Mouse (Mus musculus) heart, embryonic 14.5 days (tissue): Measurements from ENCODE around the gene Gm17428. TPM values are rescaled to one million over a fixed set of nuclear protein-coding genes. Genes with fewer than 3 reads are reported as not detected.

Experiments
- ATAC-seq: fragments of 200-750 bp; cut with Nextera tagmentation; 2 replicates; pipeline ENCODE4 v1.8.0; 2017; ENCODE audit warnings: low read depth, moderate TSS enrichment; ENCODE audit not compliant: insufficient number of reproducible peaks, insufficient read depth, low FRiP score
- H3K27ac ChIP-seq, 2 experiments: fragments of 200-500 bp in 1 of 2; fragments of 300-500 bp in 1 of 2; sonication (generic) in 1 of 2; replicated peaks in 1 of 2; 2 replicates each; pipeline ENCODE4 v1.5.1; 2012 to 2014; ENCODE audit warnings: low read depth in 2 of 2, low read length in 2 of 2, control low read depth in 1 of 2, mild to moderate bottlenecking in 1 of 2, mixed read lengths in 1 of 2; ENCODE audit not compliant: control insufficient read depth in 1 of 2, insufficient read depth in 1 of 2
- H3K27me3 ChIP-seq: fragments of 300-500 bp; sonication (generic); 2 replicates; pipeline ENCODE4 v1.6.1; 2014; ENCODE audit warnings: mild to moderate bottlenecking, low read length, control low read depth; ENCODE audit not compliant: control insufficient read depth, insufficient read depth
- H3K36me3 ChIP-seq: fragments of 300-500 bp; sonication (generic); 2 replicates; pipeline ENCODE4 v1.6.1; 2014; ENCODE audit warnings: mild to moderate bottlenecking, control low read depth, low read length, mixed read lengths; ENCODE audit not compliant: control insufficient read depth, insufficient read depth
- H3K4me1 ChIP-seq, 2 experiments: fragments of 200-500 bp in 1 of 2; fragments of 300-500 bp in 1 of 2; sonication (generic) in 1 of 2; 2 replicates each; pipeline ENCODE4 v1.6.1; 2012 to 2014; ENCODE audit warnings: low read length in 2 of 2, control low read depth in 1 of 2, mixed read lengths in 1 of 2; ENCODE audit not compliant: control insufficient read depth in 2 of 2, insufficient read depth in 2 of 2
- H3K4me2 ChIP-seq: fragments of 300-500 bp; sonication (generic); 2 replicates; pipeline ENCODE4 v1.6.1; 2014; ENCODE audit warnings: mild to moderate bottlenecking, low read length
- H3K4me3 ChIP-seq, 2 experiments: fragments of 200-500 bp in 1 of 2; fragments of 300-500 bp in 1 of 2; sonication (generic) in 1 of 2; 2 replicates each; pipeline ENCODE4 v1.5.1; 2012 to 2014; ENCODE audit warnings: low read length in 2 of 2, mild to moderate bottlenecking in 2 of 2, control low read depth in 1 of 2, low read depth in 1 of 2, moderate library complexity in 1 of 2; ENCODE audit not compliant: control insufficient read depth in 1 of 2, insufficient read depth in 1 of 2
- H3K9ac ChIP-seq: fragments of 300-500 bp; sonication (generic); 2 replicates; pipeline ENCODE4 v1.6.1; 2014; ENCODE audit warnings: mild to moderate bottlenecking, low read length
- H3K9me3 ChIP-seq: fragments of 300-500 bp; sonication (generic); 2 replicates; pipeline ENCODE4 v1.6.1; 2016; ENCODE audit warnings: low read length, control low read depth; ENCODE audit not compliant: control insufficient read depth
- WGBS: fragments of 180-500 bp; shearing (Covaris S2); extraction: QIAGEN DNeasy Blood & Tissue Kit; methylation state at CpG from one replicate; pipeline ENCODE4 v1.1.7; 2014; 5-methylcytosine and 5-hydroxymethylcytosine counted together
- polyA plus RNA-seq: library from polyadenylated mRNA; unstranded; fragments of >200 nt; fragmentation: Nextera tagmentation; extraction: Ambion mirVana; gene quantifications from 2 replicates; pipeline ENCODE4 v1.2.1, GENCODE M21; 2014

Gm17428 gene
- not detected in 2 replicates for polyA plus RNA-seq

- Histone ChIP-seq H3K4me3 (no peak within 1 kb of the TSS), H3K9me3 (no peaks in the 10 kb centered on the region), H3K9ac (peak within 1 kb of the TSS; percentile 69), H3K27me3 (no peaks in the 10 kb centered on the region), H3K27ac (peak within 1 kb of the TSS; percentile 60 to 82), H3K4me2 (peak within 1 kb of the TSS; percentile 46; the same call in 1 of the 2 replicates), H3K36me3 (peaks cover 87% of the 10 kb centered on the region), H3K4me1 (peaks cover 5 to 10% of the 10 kb centered on the region in 2 experiments; a peak in 2 of 4 replicates)
- 41% methylated on average over 1 of the region's 1 CpGs for WGBS
- ATAC-seq, result no peak
These were observed at the start of gene Gm17428 for GRCm38 (mm10) chr14:54976633-54977032. Gene Gm17428 (plus strand): TSS chr14:54976933.

DNA sequence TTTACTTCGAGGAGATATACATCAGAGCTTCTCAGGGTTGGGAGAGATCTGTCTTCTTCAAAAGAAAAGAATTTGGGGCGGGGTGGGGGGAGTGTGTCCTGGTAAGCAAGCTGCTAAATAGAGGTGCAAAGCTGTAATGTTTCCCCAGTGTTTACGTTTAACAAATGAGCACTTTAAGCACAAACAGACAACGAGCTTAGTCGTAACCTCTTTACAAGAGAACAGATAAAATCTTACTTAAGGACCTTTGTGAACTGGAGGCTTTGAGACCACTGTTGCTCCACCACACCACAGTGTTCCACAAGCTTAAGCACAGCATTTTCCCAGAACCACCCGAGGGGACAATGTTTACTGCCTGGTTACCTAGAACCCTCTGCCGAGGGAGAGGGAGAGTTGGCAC lies 49.4 kb upstream of the Gm17428 start:
- no peaks in the 10 kb centered on the region for H3K36me3 ChIP-seq
- no peaks in the 10 kb centered on the region for H3K9me3 ChIP-seq
- H3K9ac ChIP-seq, result peak overlapping the region; percentile 89
- H3K4me3 ChIP-seq, result peak overlapping the region; percentile 49 to 61; a peak in 2 of 4 replicates
- peaks cover 24 to 35% of the 10 kb centered on the region in 2 experiments for H3K4me1 ChIP-seq
- peaks cover 7% of the 10 kb centered on the region for H3K27me3 ChIP-seq
- ATAC-seq, result no peak
- 40% methylated on average over 7 of the region's 7 CpGs for WGBS
- H3K27ac ChIP-seq, result peak overlapping the region in 1 of 2 experiments; percentile 88; a peak in 2 of 4 replicates
- peak overlapping the region; percentile 98 for H3K4me2 ChIP-seq

- no peak for ATAC-seq
- Histone ChIP-seq H3K27ac (no peak overlapping the region), H3K9ac (no peak overlapping the region), H3K36me3 (no peaks in the 10 kb centered on the region), H3K9me3 (no peaks in the 10 kb centered on the region), H3K4me1 (peaks cover 21 to 32% of the 10 kb centered on the region in 2 experiments), H3K4me3 (no peak overlapping the region), H3K4me2 (no peak overlapping the region), H3K27me3 (peaks cover 7% of the 10 kb centered on the region)
- 53% methylated on average over 5 of the region's 5 CpGs for WGBS
These were observed 46.9 kb upstream of the Gm17428 start for GRCm38 (mm10) chr14:54929801-54930200.

DNA sequence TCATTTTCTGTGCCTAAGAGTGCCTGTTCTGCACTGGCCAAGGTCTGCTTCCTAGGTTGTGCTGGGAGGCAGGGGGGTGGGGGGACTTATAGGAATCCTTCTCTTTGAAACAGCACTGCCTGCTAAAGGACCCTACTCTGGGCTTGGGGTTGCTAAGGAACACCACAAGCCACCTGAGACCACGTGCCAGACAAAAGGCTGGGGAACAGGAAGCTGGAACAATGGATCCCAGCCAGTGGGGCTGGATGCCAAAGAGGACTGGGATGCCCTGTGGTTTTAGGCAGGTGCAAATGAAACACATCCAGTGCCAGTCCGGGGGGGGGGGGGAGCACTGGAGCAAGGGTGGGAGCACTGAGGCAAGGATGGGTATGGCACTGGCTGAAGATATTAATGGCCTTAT lies 46.3 kb upstream of the Gm17428 start:
- H3K9me3 ChIP-seq, result no peaks in the 10 kb centered on the region
- H3K4me3 ChIP-seq, result no peak overlapping the region
- ATAC-seq, result no peak
- H3K27ac ChIP-seq, result no peak overlapping the region
- no peak overlapping the region for H3K9ac ChIP-seq
- H3K27me3 ChIP-seq, result peaks cover 7% of the 10 kb centered on the region
- no peak overlapping the region for H3K4me2 ChIP-seq
- peaks cover 14 to 26% of the 10 kb centered on the region in 2 experiments for H3K4me1 ChIP-seq
- WGBS, result 38% methylated on average over 2 of the region's 2 CpGs
- H3K36me3 ChIP-seq, result no peaks in the 10 kb centered on the region

- peaks cover 12 to 22% of the 10 kb centered on the region in 2 experiments for H3K4me1 ChIP-seq
- H3K4me3 ChIP-seq, result no peak within 1 kb of the TSS
- no peak for ATAC-seq
- no peaks in the 10 kb centered on the region for H3K36me3 ChIP-seq
- no peak within 1 kb of the TSS for H3K27ac ChIP-seq
- H3K27me3 ChIP-seq, result 0 out of 2 replicates have a peak, but pooled peaks cover 2% of the 10 kb centered on the region
- H3K9me3 ChIP-seq, result no peaks in the 10 kb centered on the region
- 28% methylated on average over 6 of the region's 6 CpGs for WGBS
- H3K4me2 ChIP-seq, result no peak within 1 kb of the TSS
- no peak within 1 kb of the TSS for H3K9ac ChIP-seq
These were observed 44.0 kb upstream of the Gm17428 start, which contains the start of gene Il25 for GRCm38 (mm10) chr14:54932645-54933150. Gene Il25 (plus strand): TSS chr14:54932695.

DNA sequence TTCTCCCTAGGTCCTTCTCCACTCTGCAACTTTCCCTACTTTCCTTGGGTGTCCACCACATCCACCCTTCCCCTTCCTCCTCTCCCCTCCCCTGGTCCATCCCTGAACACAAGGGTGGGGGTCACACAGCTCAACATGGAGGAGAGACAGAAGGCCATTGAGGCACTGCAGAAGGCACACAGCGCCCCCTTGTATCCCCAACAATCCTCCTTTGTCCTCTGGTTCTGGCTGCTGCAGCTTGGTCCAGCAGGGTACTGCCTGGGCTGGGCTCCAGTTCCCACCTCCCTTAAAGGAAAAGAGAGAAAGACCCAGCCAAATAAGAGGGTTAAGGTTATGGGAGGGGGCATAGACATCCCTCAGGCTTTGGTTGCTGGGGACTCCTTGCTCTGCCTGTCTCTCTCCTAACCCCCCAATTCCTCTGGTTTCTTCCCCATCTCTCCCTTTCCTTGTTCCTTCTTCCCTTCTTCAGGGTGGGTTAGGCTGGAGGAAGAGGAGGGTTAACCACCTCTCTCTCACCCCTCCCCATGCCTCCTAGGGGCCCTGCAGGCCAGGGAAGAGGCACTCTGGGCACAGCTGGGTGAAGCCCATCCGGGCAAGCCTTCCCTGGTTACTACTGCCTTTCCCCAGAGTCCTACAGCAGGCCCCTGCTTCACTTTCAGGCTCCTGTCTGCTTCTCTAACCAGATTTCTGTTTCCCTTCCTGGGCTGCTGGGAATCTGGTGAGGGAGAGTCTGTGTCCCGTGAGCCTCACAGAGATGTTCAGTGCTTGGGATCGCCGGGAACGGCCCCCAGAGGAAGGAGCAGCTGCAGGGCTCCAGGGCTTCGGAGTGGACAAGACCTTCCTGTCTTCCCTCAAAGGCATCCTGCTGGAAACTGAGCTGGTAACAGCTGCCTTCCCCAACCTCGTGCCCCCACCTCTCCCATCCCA lies 40.6 kb upstream of the Gm17428 start, which contains the start of gene Cmtm5:
Gene Cmtm5 (plus strand): TSS at position 358 of the 927 bp plus-strand sequence.
- Histone ChIP-seq H3K27ac (peak within 1 kb of the TSS in 1 of 2 experiments; percentile 5; a peak in 1 of 4 replicates), H3K4me3 (no peak within 1 kb of the TSS), H3K4me1 (peaks cover 10 to 13% of the 10 kb centered on the region in 2 experiments; a peak in 3 of 4 replicates), H3K9me3 (no peaks in the 10 kb centered on the region), H3K4me2 (no peak within 1 kb of the TSS), H3K9ac (peak within 1 kb of the TSS; percentile 41; the same call in 1 of the 2 replicates), H3K27me3 (no peaks in the 10 kb centered on the region), H3K36me3 (peaks cover 17% of the 10 kb centered on the region)
- 16% methylated on average over 8 of the region's 8 CpGs for WGBS
- no peak for ATAC-seq

DNA sequence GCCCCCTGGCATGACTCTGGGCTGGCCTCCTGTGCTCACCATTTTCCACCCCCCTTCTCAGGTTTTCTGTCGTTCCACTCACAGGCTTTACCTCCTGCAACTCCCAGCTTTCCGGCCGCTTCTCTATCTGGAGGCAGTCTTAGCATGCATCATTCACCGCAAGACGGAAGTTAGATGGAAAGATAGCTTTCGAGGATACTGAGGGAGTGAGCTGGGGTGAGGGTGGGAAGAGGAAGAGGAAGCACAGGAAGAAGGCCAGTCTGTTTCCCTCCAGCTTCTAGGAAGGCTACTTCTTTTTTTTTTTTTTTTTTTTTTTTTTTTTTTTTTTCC lies 39.9 kb upstream of the Gm17428 start:
- ATAC-seq, result no peak
- H3K27ac ChIP-seq, result no peak overlapping the region; a peak in 1 of 4 replicates

More for the DNA sequence above, 39.9 kb upstream of the Gm17428 start:
- H3K9me3 ChIP-seq, result no peaks in the 10 kb centered on the region
- no peak overlapping the region for H3K4me3 ChIP-seq
- WGBS, result 24% methylated on average over 6 of the region's 6 CpGs
- H3K9ac ChIP-seq, result peak overlapping the region; percentile 41; the same call in 1 of the 2 replicates
- no peak overlapping the region for H3K4me2 ChIP-seq
- peaks cover 10 to 13% of the 10 kb centered on the region in 2 experiments; a peak in 3 of 4 replicates for H3K4me1 ChIP-seq
- no peaks in the 10 kb centered on the region for H3K27me3 ChIP-seq
- H3K36me3 ChIP-seq, result peaks cover 23% of the 10 kb centered on the region
